Mouse (Mus musculus) mouse trophoblast stem cell (cell line): ENCODE measurements around the gene Sun2.

ENCODE experiments used
- in situ Hi-C, 2 experiments: fragments of 300-500 bp; cut with MseI, MboI; formaldehyde crosslinking; loops; 2 replicates in 1 of 2; 3 replicates in 1 of 2; pipeline ENCODE4 v1.15.1; 2025

Gene Sun2

DNA sequence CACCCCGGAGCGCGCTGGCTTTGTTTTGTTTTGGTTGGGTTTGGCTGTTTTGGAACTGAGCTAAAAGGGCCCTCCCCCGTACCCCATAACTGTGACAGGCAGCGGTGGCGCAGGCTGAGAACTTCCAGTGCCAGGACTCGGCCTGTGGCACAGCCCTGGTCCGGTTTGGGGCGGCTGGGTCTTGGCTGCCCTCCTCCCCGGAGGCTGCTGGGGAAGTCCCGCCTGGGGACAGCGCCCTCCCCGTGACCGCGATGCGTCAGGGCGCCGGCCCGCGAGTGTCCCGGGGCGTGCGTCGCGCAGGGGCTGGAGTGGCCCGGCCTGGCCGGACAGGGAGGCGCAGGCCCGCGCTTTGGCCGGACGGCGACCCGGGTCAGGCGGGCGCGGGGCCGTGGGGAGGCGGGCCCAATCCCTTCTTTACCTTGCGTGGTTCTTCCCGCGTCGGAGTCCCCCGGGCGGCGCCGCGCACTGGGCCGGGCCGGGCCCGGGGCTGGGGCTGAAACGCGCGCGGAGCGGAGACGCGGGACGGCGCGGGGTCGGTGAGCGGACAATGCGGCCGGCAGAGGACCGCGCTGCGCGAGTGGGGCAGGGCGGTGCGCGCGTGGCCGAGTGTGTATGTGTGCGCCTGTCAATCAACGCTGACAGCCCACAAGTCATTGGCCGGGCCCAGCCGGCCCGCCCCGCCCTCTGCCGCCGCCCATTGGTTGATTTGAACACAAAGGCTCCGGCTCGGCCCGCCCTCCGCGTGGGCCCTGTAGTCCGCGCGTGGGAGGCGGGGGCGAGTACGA is at the start of gene Sun2:
Gene Sun2 (minus strand): TSS at position 616 of the 785 bp plus-strand sequence.
- in situ Hi-C loops: no loop called here

DNA sequence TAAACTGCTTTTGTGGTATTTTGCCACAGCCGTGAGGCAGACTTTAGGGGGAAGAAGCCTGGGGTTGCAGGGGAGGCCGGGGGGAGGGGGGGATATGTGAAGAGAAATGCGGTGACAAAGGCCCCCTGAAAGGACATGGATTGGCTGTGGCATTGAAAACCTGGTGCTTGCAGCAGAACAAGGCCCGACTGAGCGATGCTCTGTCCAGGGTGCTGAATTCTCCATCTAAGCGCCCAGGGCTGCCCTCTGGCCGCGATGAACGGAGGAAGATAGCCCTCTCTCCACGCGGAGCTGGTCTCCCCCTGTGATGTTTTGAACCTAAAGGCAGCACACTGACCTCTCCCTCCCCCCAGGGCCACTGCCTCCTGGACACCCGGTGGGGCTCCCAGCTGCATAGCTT is 49.2 kb upstream of the Sun2 start:
- in situ Hi-C loops: no loop called here

DNA sequence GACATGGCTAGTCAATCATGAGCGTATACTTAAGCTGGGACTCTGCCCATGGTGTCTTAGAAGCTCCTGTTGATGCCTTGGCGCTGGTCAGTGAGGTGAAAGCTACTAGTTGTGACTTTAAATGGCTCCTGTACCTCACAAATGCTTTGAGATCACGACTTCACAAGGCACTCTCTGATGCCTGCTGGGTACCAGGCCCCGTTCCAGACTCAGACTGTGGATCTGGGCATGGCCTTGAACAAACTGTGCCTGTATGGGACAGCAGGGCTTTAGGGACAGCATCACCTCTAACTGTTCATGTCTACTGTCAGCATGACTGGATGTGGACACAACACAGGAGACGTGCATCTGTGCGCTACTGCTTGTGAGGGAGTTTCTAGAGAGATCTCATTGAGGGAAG is 48.6 kb upstream of the Sun2 start:
- in situ Hi-C loops: no loop called here

DNA sequence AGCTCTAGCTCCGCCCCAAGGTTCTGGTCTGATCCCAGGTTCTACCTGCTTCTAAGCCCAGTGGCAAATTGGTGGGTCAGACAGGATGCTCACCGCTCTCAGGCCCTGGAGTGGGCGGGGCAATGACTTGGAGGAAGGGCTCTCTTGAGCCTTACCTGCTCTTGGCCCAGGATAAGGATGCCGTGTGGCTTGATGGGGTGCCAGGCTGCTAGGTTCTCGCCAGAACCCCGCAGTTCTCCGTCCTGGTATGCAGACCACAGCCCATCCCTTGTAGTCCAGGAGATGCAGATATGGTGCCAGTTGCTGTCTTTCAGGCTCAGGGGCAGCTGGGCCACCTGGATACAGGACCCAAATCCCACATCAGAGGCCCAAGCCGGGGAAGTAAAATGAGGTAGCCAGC is 47.8 kb upstream of the Sun2 start:
- in situ Hi-C loops: no loop called here

DNA sequence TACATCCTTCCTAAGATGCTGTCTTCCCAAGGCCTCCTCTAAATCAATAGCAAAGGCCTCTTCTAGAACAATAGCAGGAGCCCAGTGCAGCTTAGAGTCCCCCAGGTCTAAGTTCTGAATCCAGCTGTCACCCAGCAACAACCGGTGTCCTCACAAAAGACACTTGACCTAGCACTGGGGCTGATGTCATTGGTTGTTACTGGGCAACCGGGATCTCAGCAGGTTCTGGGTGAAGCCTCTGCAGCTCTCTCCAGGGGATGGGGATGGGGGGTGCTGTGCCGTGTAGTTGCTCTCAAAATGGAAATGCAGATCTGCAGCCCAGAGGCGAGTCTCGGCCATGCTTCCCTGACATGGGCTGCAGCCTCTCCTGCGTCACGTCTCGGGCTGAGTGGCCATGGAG is 45.5 kb upstream of the Sun2 start:
- in situ Hi-C loops: no loop called here

DNA sequence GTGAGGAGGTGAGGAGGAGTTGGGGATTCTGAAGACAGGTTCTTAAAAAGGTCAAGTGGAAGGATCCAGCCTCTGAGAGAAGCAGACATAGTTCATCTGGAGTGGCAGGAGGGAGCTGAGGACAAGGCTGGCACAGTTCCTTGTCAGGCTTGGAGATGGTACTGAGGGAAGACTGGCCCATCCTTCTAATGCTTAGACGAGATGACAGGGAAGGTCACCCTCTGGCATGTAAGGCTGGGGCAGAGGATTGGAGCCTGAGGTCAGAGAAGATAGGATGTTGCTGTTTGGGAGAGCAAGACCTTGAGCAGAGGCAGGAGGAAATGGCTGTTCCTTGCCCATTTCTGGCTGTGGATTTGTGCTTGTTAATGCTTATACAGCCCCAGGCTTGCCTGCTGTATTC is 42.7 kb upstream of the Sun2 start:
- in situ Hi-C loops: no loop called here

DNA sequence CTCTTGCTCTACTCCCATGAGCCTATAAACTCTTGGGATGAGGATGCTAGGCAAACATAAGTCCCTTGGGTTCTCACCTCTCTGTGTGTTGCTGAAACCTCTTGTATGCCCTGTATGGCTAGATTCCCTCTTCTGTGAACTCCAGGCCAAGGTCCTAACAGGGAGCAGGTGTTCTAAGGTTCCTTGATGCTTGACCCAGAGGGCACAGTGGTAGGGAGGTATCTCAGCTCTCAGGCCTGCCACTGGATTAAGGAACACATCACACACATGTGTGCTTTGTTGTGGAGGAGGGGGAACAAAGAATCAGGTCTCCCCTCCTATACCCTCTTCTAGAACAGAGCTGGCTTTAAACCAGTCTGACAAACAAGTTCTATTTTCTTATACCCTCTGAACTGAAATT is 35.4 kb upstream of the Sun2 start, which contains the start of gene Dnal4:
Gene Dnal4 (minus strand): TSS at position 101 of the 400 bp plus-strand sequence.
- in situ Hi-C loops: no loop called here

DNA sequence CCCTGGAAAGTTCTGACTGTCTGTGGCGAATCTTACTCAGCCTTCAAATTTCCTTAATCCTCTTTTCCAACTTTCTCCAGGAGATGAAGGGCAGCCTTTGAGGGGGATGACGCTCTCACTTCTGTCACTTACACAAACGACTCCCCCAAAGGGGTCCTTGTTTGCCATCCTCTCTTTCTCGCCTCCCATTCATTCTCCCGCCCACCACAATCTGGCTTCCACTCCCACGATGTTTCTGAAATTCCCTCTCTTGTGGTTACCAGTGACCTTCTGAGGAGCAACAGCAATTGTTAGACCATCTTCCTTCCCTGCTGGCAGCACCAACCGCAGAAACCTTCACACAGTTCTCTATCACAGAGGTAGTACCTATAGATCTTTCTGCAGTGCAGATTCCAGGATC is 33.3 kb upstream of the Sun2 start:
- in situ Hi-C loops: no loop called here

DNA sequence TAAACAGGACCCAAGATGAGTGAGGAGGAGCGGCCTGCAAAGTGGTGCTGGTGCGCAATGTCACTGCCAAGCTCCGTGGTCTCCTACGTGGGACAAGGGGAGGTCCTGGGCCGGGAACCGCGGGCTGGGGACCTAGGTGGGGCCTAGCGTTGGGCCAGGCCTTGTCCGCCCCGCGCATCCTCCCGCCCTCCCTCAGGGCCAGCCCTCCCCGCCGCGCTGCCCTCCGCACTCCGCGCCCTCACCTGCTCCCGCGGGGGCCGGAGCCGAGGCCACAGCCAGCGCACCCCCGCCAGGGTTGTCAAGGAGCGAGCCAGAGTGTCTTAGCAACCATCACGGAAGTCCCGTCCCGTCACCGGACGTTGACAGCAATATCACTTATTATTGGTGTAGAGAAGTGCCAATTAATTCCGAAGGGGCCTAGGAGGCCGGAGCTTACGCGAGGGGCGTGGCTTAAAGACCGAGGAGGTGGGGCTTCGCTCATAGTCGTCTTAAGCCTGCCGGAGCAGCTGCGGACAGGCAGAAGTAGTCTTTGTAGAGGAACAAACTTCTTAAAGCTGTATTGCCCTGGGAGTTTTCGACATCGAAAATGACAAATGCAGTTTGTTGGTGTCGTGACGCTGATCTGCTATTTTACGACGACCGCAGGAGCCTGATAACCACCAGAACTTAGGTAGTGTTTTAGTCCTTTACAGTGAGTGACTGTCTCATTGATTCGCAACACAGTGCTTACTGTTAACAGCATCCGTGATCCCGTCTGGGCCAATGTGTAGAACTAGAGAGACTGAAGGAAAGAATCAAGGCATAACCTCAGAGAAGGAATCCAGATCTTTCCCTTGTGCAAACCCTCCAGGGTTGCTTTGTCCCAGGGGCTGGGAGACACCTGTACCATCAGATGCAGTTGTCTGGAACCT is 32.0 kb upstream of the Sun2 start:
- in situ Hi-C loops: no loop called here

DNA sequence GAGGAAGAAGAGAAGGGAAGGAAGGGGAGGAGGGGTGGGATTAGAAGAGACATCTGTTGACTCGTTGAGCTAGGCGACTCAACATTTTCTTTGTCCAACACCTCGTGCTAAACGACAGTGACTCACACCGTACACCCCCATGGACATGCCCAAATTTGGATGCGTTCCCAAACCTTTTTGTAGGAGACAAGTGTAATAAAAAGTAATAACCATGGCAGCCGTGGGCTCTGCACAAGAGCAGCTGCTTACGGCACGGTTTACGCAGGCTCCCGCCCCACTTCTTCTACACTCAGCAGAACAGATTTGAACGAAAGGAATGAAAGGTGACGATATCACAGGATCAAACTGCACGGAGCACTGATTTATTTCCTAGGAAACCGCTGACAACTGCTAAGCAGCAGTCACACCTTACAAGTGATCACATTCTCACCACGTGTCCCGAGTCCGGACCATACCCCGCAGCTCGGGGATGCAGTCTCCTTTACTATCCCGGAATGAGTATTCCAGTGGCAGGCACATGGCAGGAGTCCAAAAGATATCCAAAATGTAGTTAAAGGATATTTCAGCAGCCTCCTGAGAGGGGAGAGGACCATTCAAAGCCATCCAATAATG is 28.4 kb upstream of the Sun2 start:
- in situ Hi-C loops: no loop called here

DNA sequence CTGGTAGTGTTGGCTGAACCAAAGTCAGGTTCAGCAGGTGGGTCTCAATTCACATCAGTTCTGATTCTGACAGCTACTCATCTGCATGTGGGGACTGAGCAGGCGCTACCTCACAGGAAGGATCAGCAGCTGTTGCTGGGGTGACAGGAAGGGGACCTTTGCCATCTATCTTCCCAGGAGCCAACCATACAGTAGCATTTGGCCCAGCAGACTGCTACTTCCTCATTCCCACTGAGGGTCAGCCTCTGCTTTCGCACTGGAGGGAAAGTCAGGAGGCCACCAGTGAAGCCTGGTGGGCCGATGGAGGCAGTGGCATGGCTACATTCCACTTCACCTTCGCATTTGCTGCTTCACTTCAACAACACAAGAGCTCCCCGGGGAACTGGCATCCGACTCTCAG is 26.0 kb upstream of the Sun2 start:
- in situ Hi-C loops: no loop called here

DNA sequence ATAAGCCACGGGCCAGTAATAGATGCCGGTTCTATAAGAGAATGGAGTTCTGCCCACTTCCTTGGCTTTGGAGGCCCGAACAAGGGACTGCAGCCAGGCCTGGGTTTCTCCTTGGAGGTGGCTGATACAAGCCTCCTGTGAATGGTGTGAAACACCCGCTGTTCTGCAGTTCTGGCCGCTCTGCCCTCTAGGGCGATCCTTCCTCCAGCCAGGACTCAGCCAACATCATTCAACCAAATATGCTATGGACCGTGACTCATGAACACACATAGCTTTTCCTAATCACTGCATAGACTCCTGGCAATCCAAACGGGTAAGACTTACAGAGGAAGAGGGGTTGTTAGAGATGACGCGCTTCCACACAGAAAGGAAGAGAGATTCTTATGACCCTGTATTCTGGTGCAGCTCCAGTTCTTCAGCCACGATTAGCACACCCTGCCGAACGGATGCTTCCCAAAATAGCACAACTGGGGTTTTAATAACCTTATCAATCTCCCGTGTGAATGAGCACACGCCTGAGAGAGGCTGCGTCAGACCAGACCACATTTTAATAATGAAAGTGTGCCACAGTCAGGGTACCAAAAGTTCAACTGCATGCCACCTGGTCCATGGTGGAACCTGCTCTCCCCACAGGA is 25.1 kb upstream of the Sun2 start:
- in situ Hi-C loops: no loop called here

DNA sequence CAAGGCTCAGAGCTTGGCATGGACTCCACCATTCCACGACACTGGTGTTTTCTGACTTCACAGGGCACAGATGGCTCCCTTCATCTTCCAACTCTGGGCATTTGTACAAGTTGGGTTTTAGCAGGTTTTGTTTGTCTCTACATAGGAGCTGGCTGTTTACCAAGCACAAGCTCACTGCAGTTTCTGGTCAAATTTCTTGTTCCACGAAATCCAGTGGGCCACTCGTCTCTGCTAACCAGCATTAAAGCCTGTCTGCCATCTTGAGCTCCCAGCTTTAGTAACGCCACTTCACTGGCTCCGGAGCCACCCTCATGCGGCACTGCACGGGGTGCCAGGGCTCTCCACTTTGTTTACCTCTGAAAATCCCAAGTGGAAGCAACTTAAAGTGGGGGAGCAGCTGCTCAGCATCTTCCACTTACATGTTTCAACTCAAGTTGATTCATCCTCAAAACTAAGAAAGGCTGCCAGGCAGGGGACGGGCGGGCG is 24.3 kb upstream of the Sun2 start:
- in situ Hi-C loops: no loop called here

DNA sequence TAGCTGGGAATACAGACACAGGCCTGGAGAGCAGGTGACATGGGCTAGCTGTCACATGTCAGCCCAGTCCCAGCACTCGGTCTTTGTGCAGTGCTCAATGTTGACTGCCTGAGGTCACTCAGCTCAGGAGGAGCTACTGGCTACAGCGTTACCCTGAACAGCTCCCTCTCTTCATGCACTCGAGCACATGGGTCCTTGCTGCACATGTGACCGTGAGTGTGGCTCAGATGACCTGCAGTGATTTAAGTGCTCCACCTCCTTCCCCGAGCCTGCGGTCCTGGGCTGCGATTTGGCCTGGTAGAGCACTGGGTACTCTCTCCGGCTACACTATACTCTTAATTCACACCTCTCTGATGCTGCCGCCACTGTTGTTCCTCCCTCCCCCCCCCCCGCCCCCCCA is 23.8 kb upstream of the Sun2 start:
- in situ Hi-C loops: no loop called here

DNA sequence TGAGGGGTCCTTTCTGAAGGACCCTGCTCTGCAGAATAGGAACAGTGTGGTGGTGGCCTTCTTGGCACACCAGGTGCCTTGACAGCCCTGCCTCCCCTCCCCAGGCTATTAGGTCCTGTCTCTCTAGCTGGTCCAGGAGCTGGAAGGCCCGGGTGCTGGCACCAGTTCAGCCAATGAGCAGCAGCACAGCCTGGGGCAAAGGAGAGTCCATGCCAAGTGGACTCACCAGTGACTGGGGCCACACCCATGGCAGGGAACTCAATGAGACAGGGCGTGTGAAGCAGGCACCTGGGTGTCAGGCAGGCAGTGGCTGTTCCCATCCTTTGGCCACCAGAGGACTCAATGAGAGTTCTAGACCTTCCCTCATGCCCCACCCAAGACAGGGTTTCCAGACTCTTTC is 23.0 kb upstream of the Sun2 start:
- in situ Hi-C loops: no loop called here

DNA sequence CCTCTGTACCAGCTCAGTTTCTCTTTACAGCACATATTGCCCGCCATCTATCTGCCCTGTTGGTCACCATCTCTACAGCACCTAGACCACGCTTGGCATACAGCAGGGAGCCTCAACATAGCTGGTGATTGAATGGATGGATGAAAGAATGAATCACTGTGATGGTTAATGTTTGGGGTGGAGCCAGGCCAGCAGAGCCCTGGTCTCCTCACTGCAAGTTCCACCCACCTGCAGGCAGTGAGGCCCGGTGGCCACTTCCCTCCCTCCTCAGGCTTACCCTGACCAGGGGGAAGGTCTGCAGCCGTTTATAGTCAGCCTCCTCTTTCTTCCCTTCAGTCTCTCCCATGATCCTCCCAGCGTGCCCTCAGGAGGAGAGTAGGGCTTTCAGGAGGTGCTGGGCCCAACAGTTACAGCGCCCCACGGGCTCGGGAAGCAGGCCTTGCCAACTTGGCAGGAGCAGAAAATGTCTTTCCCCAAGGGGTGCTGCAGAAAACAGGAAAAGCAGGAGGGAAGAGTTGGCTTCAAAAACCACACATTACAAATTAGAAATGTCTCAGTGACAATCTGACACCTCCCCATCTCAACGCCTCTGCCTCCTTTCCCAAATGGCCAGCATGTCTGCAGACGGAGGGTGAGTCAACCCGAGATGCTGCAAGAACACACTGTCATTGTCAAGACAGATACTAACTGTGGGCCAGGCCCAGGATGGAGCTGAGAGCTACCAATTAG is 22.4 kb upstream of the Sun2 start:
- in situ Hi-C loops: no loop called here

DNA sequence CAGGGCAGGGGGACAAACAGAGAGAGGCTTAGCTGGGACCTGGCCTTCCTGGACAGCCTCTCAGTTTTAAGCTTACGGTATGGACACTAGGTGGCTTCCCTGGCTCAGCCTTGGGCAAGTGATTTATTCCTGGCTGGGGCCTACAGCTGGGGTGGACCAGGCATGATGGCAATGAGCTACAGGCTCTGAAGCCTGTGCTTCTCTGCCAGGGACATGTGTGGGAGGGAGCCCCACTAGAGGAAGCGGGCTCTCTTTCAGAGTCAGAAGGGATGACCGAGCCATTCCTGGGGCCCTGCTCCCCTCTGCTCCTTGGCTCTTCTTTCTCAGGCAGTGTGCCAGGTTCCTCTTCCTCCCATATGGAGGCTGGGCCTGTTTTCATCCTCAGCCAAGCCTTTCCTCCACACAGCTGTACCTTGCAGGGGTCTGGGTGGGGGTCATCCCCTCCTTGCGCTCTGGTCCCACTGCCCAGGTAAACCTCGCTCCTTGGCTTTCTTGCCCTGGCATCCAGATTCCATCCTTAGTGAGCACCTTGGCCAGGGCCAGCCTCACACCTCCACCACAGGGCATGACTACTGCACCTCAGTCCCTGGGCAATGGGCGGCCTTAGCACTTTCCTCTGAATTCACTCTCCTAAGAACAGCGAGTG is 21.4 kb upstream of the Sun2 start:
- in situ Hi-C loops: no loop called here

DNA sequence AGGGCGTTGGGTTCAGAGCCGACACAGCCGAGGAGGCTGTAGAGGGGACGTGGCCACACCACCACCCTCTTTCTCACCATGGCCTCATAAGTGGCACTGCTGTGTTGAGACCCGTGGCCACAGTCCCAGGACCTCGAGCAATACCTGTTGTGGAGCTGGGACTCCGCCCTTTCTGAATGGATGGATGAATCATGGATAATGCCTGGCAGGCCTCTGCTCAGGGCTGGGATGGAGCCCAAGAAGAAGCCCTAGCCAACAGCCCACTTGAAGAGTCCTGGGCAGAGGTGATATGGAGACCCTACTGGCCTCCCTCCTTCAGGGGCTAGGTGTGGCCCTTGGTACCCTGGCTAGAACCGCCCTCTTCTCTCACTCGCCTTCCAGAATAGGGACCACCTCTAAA is 20.7 kb upstream of the Sun2 start:
- in situ Hi-C loops: no loop called here

DNA sequence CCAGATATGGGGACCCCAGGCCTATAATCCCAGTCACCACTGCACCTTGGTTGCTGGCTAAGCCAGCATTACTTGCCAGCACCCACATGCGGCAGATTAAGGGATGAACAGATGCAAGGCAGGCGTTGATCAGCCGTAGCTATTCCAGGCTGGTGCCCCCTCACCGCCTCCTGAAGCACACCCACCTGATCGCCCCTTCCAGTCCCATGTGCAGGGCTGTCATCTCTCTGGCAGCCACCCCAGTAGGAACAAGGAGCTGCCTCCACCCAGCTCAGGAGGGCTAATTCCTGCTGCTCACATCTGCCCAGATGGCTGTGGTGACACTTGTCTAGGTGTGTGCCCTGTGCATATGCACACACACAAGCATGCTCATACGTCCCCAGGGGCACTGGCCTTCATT is 18.6 kb upstream of the Sun2 start:
- in situ Hi-C loops: no loop called here

DNA sequence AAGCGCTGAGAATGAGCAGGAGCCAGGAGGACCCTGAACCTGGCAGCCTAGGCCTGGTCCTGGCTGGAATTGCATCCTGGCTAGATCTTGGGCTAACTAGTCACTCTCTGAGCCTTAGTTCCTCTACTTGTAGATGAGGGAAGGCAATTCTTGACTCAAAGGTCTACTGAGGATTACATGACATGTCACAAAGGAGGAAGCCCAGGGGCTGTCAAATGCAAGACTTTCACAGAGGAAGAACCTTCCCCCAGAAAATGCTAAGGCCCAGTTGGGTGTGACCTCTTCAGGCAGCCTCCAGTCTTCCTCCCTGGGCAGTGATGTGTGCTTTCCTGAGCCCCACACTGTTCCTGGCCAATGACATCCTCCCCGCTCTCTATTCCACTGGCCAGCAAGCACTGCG is 14.8 kb upstream of the Sun2 start:
- in situ Hi-C loops: no loop called here
